Mouse (Mus musculus): ENCODE measurements around the gene Gm10217.

DNA sequence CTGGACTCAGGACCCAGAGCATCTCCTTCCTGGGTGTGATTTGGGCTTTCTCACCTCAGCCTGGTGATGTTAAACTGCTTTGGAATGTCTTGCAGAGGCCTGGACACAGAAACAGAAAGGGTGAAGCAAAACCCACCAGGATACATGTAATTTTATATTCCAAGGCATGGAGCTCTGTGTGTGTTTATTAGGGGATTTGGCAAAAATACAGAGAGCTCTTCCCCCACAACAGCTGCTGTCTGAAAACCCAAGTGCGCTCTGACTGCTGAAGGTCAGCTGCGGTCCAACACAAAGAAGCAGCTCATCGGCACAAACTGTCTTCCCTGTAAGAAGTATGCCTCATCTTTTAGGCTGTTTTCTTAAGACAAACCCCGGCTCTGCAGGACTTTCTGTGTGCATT is 15.9 kb downstream of the Gm10217 start:
- TF ChIP-seq CTCF (IDR thresholded peaks at IDR 0.05) (no peak), POLR2A (IDR thresholded peaks at IDR 0.05; ENCODE audit: insufficient read depth, low read depth, low read length) (no peak), EP300 (IDR thresholded peaks at IDR 0.05; ENCODE audit: insufficient read depth, low read depth, low read length) (no peak)
